ENCODE assay signal across 20 mouse cellular contexts in genomic region chr6:148222686-148223085, GRCm38 (mm10). TPM values are rescaled to one million over a fixed set of nuclear protein-coding genes. Genes with fewer than 3 reads are reported as not detected.
DNase-seq lines count a peak whose midpoint lies in the region; ATAC-seq and TF ChIP-seq lines count a peak whose summit lies in the region.
"Had no signal": no experiment of that assay in that cellular context is flagged by ENCODE, and none has a peak within 500 bp of the region (broad histone marks: within the 10 kb centered on the region; RNA-seq: fewer than 3 reads in every experiment).

No protein-coding gene starts in this region.

- no peaks in the 10 kb centered on the region for H3K27me3 ChIP-seq in limb, embryonic 13.5 days
- no peaks in the 10 kb centered on the region for H3K27me3 ChIP-seq in limb, embryonic 10.5 days (ENCODE audit: low read depth, poor library complexity, severe bottlenecking)
- no peaks in the 10 kb centered on the region for H3K27me3 ChIP-seq in limb, embryonic 14.5 days (ENCODE audit: control insufficient read depth, insufficient read depth, low read length)
- H3K27me3 ChIP-seq: embryonic facial prominence, embryonic 12.5 days; forebrain, embryonic 12.5 days had no signal

- no peak overlapping the region for H3K4me2 ChIP-seq in limb, embryonic 13.5 days (replicated peaks)
- no peak overlapping the region for H3K4me2 ChIP-seq in limb, embryonic 14.5 days (replicated peaks; ENCODE audit: low read depth, low read length, severe bottlenecking)
- H3K4me2 ChIP-seq: embryonic facial prominence, embryonic 12.5 days; forebrain, embryonic 12.5 days had no signal

- H3K9me3 ChIP-seq in limb, embryonic 13.5 days, result no peaks in the 10 kb centered on the region
- no peaks in the 10 kb centered on the region for H3K9me3 ChIP-seq in limb, embryonic 10.5 days (replicated peaks)
- H3K9me3 ChIP-seq in limb, embryonic 14.5 days (ENCODE audit: control insufficient read depth, low read length), result no peaks in the 10 kb centered on the region
- H3K9me3 ChIP-seq: embryonic facial prominence, embryonic 10.5 days; embryonic facial prominence, embryonic 12.5 days; forebrain, embryonic 10.5 days; forebrain, embryonic 12.5 days had no signal

- H3K9ac ChIP-seq in limb, embryonic 13.5 days, result no peak overlapping the region
- H3K9ac ChIP-seq in limb, embryonic 14.5 days (ENCODE audit: low read depth, low read length, severe bottlenecking), result no peak overlapping the region
- H3K9ac ChIP-seq: embryonic facial prominence, embryonic 12.5 days; forebrain, embryonic 12.5 days had no signal

- peaks cover 8% of the 10 kb centered on the region; the same call in 1 of the 2 replicates for H3K4me1 ChIP-seq in limb, embryonic 13.5 days
- peaks cover 8% of the 10 kb centered on the region for H3K4me1 ChIP-seq in limb, embryonic 10.5 days
- H3K4me1 ChIP-seq in embryonic fibroblast, embryonic 13.5 days (ENCODE audit: control insufficient read depth, insufficient read depth, low read length), result peaks cover 4% of the 10 kb centered on the region; the same call in 1 of the 2 replicates
- 0 out of 2 replicates have a peak, but pooled peaks cover 2% of the 10 kb centered on the region for H3K4me1 ChIP-seq in limb, embryonic 14.5 days (ENCODE audit: control insufficient read depth, insufficient read depth, low read length)
- H3K4me1 ChIP-seq: embryonic facial prominence, embryonic 10.5 days; embryonic facial prominence, embryonic 12.5 days; forebrain, embryonic 10.5 days; forebrain, embryonic 12.5 days had no signal

- H3K27ac ChIP-seq in limb, embryonic 13.5 days, result no peak overlapping the region
- H3K27ac ChIP-seq in limb, embryonic 10.5 days, result no peak overlapping the region
- peak overlapping the region; percentile 69 for H3K27ac ChIP-seq in embryonic fibroblast, embryonic 13.5 days (ENCODE audit: insufficient read depth, low read length)
- no peak overlapping the region for H3K27ac ChIP-seq in limb, embryonic 14.5 days (replicated peaks; ENCODE audit: low read depth, low read length)
- H3K27ac ChIP-seq: embryonic facial prominence, embryonic 10.5 days; embryonic facial prominence, embryonic 12.5 days; forebrain, embryonic 10.5 days; forebrain, embryonic 12.5 days had no signal

- no peak overlapping the region for H3K4me3 ChIP-seq in limb, embryonic 13.5 days
- H3K4me3 ChIP-seq in limb, embryonic 10.5 days, result no peak overlapping the region
- H3K4me3 ChIP-seq in embryonic fibroblast, embryonic 13.5 days (ENCODE audit: insufficient read depth, low read length), result no peak overlapping the region
- H3K4me3 ChIP-seq in limb, embryonic 14.5 days (replicated peaks; ENCODE audit: low read length), result no peak overlapping the region
- H3K4me3 ChIP-seq: embryonic facial prominence, embryonic 10.5 days; embryonic facial prominence, embryonic 12.5 days; erythroblast, embryonic 14.5 days; forebrain, embryonic 10.5 days; forebrain, embryonic 12.5 days had no signal

- TF ChIP-seq POLR2A in embryonic fibroblast, embryonic 13.5 days (IDR thresholded peaks at IDR 0.05; ENCODE audit: low read depth, low read length), result no peak
- TF ChIP-seq POLR2A in limb, embryonic 14.5 days (IDR thresholded peaks at IDR 0.05; ENCODE audit: borderline replicate concordance, extremely low read depth, insufficient read depth, insufficient read length), result no peak

- no peak for DNase-seq in limb, embryonic 10.5 days (ENCODE audit: low spot score)
- no peak for DNase-seq in limb, embryonic 14.5 days (ENCODE audit: low spot score)
- DNase-seq in adrenal gland, postnatal 14 days, result no peak
- DNase-seq: adrenal gland, adult 2 months; adrenal gland, postnatal 10 days; adrenal gland, postnatal 36 days; cerebellum, adult 11-12 months; cerebellum, adult 2 months; cerebellum, adult 9-10 months; cerebellum, postnatal 10 days; cerebellum, postnatal 25 days had no signal

- 20% methylated on average over 2 of the region's 2 CpGs for WGBS in limb, embryonic 13.5 days
- WGBS in limb, embryonic 10.5 days, result 50% methylated on average over 2 of the region's 2 CpGs
- WGBS in limb, embryonic 14.5 days, result 30% methylated on average over 2 of the region's 2 CpGs

- peak; percentile 40; the same call in 1 of the 2 replicates for ATAC-seq in limb, embryonic 13.5 days (ENCODE audit: low FRiP score, low read depth)
- ATAC-seq in limb, embryonic 14.5 days (ENCODE audit: low FRiP score, low read depth), result peak; percentile 53; the same call in 1 of the 2 replicates
- ATAC-seq: forebrain, embryonic 14.5 days; forebrain, embryonic 16.5 days had no signal

- no peaks in the 10 kb centered on the region for H3K36me3 ChIP-seq in limb, embryonic 13.5 days
- no peaks in the 10 kb centered on the region for H3K36me3 ChIP-seq in limb, embryonic 10.5 days
- no peaks in the 10 kb centered on the region for H3K36me3 ChIP-seq in limb, embryonic 14.5 days (ENCODE audit: control insufficient read depth, insufficient read depth, low read length)
- H3K36me3 ChIP-seq: embryonic facial prominence, embryonic 10.5 days; embryonic facial prominence, embryonic 12.5 days; forebrain, embryonic 10.5 days; forebrain, embryonic 12.5 days had no signal

- TF ChIP-seq CTCF in embryonic fibroblast, embryonic 13.5 days (IDR thresholded peaks at IDR 0.05; ENCODE audit: borderline replicate concordance, insufficient read depth, low read length), result no peak

RNA-seq across cellular contexts. Expression of gene Ergic2, which starts 10.5 kb away (rescaled TPM):
- 224 and 229 TPM in 2 replicates for polyA plus RNA-seq in limb, embryonic 13.5 days (2015; fragmentation: Nextera tagmentation; extraction: Ambion mirVana)
- 164 and 191 TPM in 2 replicates for polyA plus RNA-seq in limb, embryonic 10.5 days (2016; fragmentation: Nextera tagmentation; extraction: Ambion mirVana)
- polyA plus RNA-seq in embryonic fibroblast, embryonic 13.5 days (2011; ENCODE audit: insufficient read length, low read depth, missing spikeins), result 124 and 152 TPM in 2 replicates
- polyA plus RNA-seq in limb, embryonic 14.5 days (2012; rRNA removed), result 99.4 and 112 TPM in 2 replicates
- polyA plus RNA-seq in limb, embryonic 14.5 days (2014; fragmentation: Nextera tagmentation; extraction: Ambion mirVana), result 187 and 196 TPM in 2 replicates
- total RNA-seq in adrenal gland, postnatal 14 days (2021), result 76.8 and 81.0 TPM in 2 replicates
